8 mouse cellular contexts compared by ENCODE assay signal in genomic region chr3:95231298-95232221, GRCm38 (mm10). TPM values are rescaled to one million over a fixed set of nuclear protein-coding genes. Genes with fewer than 3 reads are reported as not detected.
DNase-seq lines count a peak whose midpoint lies in the region; ATAC-seq lines count a peak whose summit lies in the region.

Gene Mllt11, minus strand, starts transcription at chr3:95232171.

- H3K4me2 ChIP-seq in lung, embryonic 16.5 days (ENCODE audit: low read depth, low read length): peak within 1 kb of the TSS; percentile 88

- H3K36me3 ChIP-seq in lung, embryonic 16.5 days (ENCODE audit: control insufficient read depth, insufficient read depth, low read length): peaks cover 41% of the 10 kb centered on the region

- ATAC-seq in activated CD4-positive, CD25-positive, alpha-beta regulatory T cell, adult 4 months: peak; percentile 21
- ATAC-seq in lung, embryonic 16.5 days (ENCODE audit: low read depth): no peak

- H3K4me3 ChIP-seq in lung, embryonic 16.5 days (ENCODE audit: low read length): peak within 1 kb of the TSS; percentile 95

- WGBS in lung, embryonic 16.5 days: 80% methylated on average over 13 of the region's 13 CpGs

- no peaks in the 10 kb centered on the region for H3K27me3 ChIP-seq in lung, embryonic 16.5 days (ENCODE audit: control insufficient read depth, insufficient read depth, low read depth, low read length)

- peak within 1 kb of the TSS; percentile 99 for H3K27ac ChIP-seq in lung, embryonic 16.5 days (ENCODE audit: low read length)

- H3K9ac ChIP-seq in lung, embryonic 16.5 days (ENCODE audit: low read length): peak within 1 kb of the TSS; percentile 96

- H3K4me1 ChIP-seq in lung, embryonic 16.5 days (replicated peaks; ENCODE audit: control insufficient read depth, insufficient read depth, low read length): peaks cover 27% of the 10 kb centered on the region

- peak; percentile 43 for DNase-seq in adrenal gland, postnatal 14 days
- DNase-seq in adrenal gland, adult 18-20 months (ENCODE audit: low spot score in 2 of 2): no peak
- DNase-seq in gastrocnemius, postnatal 4 days (ENCODE audit: low spot score in 2 of 2): no peak
- peak; percentile 41 to 48 for DNase-seq in kidney, postnatal 36 days
- peak; percentile 53 to 72 for DNase-seq in spleen, postnatal 10 days (ENCODE audit: low spot score in 2 of 2)
- no peak for DNase-seq in frontal cortex, postnatal 14 days (ENCODE audit: low spot score in 2 of 2)

- H3K9me3 ChIP-seq in lung, embryonic 16.5 days (ENCODE audit: control insufficient read depth, low read length): no peaks in the 10 kb centered on the region

RNA-seq across cellular contexts. Expression of gene Mllt11, which starts in this region (rescaled TPM):
- total RNA-seq in adrenal gland, postnatal 14 days (2021): 6.9 and 15.1 TPM in 2 replicates
- 1 to 10 TPM; 5.9 to 6.2 TPM for total RNA-seq in adrenal gland, adult 18-20 months (2021)
- polyA plus RNA-seq in activated CD4-positive, CD25-positive, alpha-beta regulatory T cell, adult 4 months (2017; shearing (Covaris generic)): 10 to 100 TPM; 21.2 to 31.5 TPM
- total RNA-seq in gastrocnemius, postnatal 4 days (2021): 10 to 100 TPM; 30.9 to 34.4 TPM
- polyA plus RNA-seq in lung, embryonic 16.5 days (2015; fragmentation: Nextera tagmentation; extraction: Ambion mirVana): 12.0 TPM in 2 replicates

Comparison
In these comparisons a context has a peak if more than half of its experiments do, and no peak if none do; other contexts are left out.
1. DNase-seq: peak in adrenal gland, postnatal 14 days (single experiment), kidney, postnatal 36 days (2 of 2) and spleen, postnatal 10 days (2 of 2); none in adrenal gland, adult 18-20 months (0 of 2), gastrocnemius, postnatal 4 days (0 of 2) and frontal cortex, postnatal 14 days (0 of 2).